Mouse (Mus musculus): ENCODE measurements around the gene Mlkl. TPM values are rescaled to one million over a fixed set of nuclear protein-coding genes. Genes with fewer than 3 reads are reported as not detected.

Gene Mlkl
- 6.9 and 9.3 TPM in 2 replicates for polyA plus RNA-seq (2015; fragmentation: Nextera tagmentation; extraction: Ambion mirVana)

GRCm38 (mm10) chr8:111337890-111338347 is at the start of gene Mlkl:
TSS of gene Mlkl (minus strand) at chr8:111338177.

GRCm38 (mm10) chr8:111299821-111300568 is 38.0 kb downstream of the Mlkl start, which contains the start of gene Rfwd3:
TSS of gene Rfwd3 (minus strand) at chr8:111300222.

Other genes with a start within 250 kb of the Mlkl start
- gene Clec18a, start 245.8 kb downstream of the Mlkl start, polyA plus RNA-seq (2015; fragmentation: Nextera tagmentation; extraction: Ambion mirVana): not detected in 2 replicates
- gene Pdpr, start 243.5 kb downstream of the Mlkl start, polyA plus RNA-seq (2015; fragmentation: Nextera tagmentation; extraction: Ambion mirVana): 4.2 and 5.5 TPM in 2 replicates
- gene Glg1, start 79.0 kb downstream of the Mlkl start, polyA plus RNA-seq (2015; fragmentation: Nextera tagmentation; extraction: Ambion mirVana): 19.4 and 21.0 TPM in 2 replicates
- 44.5 and 47.9 TPM in 2 replicates for gene Rfwd3, start 38.0 kb downstream of the Mlkl start, polyA plus RNA-seq (2015; fragmentation: Nextera tagmentation; extraction: Ambion mirVana)
- 0.10 and 0.13 TPM in 2 replicates for gene Fa2h, start 55.6 kb upstream of the Mlkl start, polyA plus RNA-seq (2015; fragmentation: Nextera tagmentation; extraction: Ambion mirVana)
- gene Wdr59, start 183.9 kb upstream of the Mlkl start, polyA plus RNA-seq (2015; fragmentation: Nextera tagmentation; extraction: Ambion mirVana): 3.1 and 3.2 TPM in 2 replicates
- gene Znrf1, start 197.9 kb upstream of the Mlkl start, polyA plus RNA-seq (2015; fragmentation: Nextera tagmentation; extraction: Ambion mirVana): 14.3 and 16.7 TPM in 2 replicates

Data from spleen, postnatal 0 days (tissue).